26 mouse cellular contexts compared by ENCODE assay signal in genomic region chr10:117943702-117944307, GRCm38 (mm10).
DNase-seq lines count a peak whose midpoint lies in the region; ATAC-seq lines count a peak whose summit lies in the region.
"Had no signal": no experiment of that assay in that cellular context is flagged by ENCODE, and none has a peak within 500 bp of the region (broad histone marks: within the 10 kb centered on the region; RNA-seq: fewer than 3 reads in every experiment).

No protein-coding gene starts in this region.

- H3K27me3 ChIP-seq in hindbrain, embryonic 12.5 days: no peaks in the 10 kb centered on the region
- H3K27me3 ChIP-seq: CH12.LX; heart, embryonic 12.5 days; hindbrain, embryonic 13.5 days; neural tube, embryonic 12.5 days had no signal

- intact Hi-C loops in left cerebral cortex, postnatal 10 days (cut with DNase I): no loop called here

- no peak overlapping the region for H3K4me2 ChIP-seq in hindbrain, embryonic 12.5 days (replicated peaks)
- H3K4me2 ChIP-seq: heart, embryonic 12.5 days; hindbrain, embryonic 13.5 days; midbrain, embryonic 11.5 days; neural tube, embryonic 12.5 days had no signal

- H3K9ac ChIP-seq in hindbrain, embryonic 12.5 days: no peak overlapping the region
- H3K9ac ChIP-seq: heart, embryonic 12.5 days; hindbrain, embryonic 13.5 days; neural tube, embryonic 12.5 days had no signal

- peak; percentile 42 for DNase-seq in CD4-positive helper T cell, adult 2 months (ENCODE audit: low read depth, low spot score)
- no peak for DNase-seq in adrenal gland, adult (ENCODE audit: inconsistent age in 2 of 2, low spot score in 1 of 2)
- DNase-seq in left cerebral cortex, postnatal 10 days (ENCODE audit: extremely low spot score in 1 of 2, low spot score in 2 of 2): no peak
- DNase-seq: adrenal gland, postnatal 14 days; cerebellum, adult 9-10 months; gastrocnemius, postnatal 25 days; heart, postnatal 10 days; kidney, adult 18-20 months; kidney, postnatal 10 days; liver; lung, postnatal 4 days; retina, postnatal 1 day had no signal

- no peaks in the 10 kb centered on the region for H3K36me3 ChIP-seq in hindbrain, embryonic 12.5 days
- H3K36me3 ChIP-seq: embryonic facial prominence, embryonic 10.5 days; G1E; heart, embryonic 12.5 days; hindbrain, embryonic 13.5 days; limb, embryonic 10.5 days; neural tube, embryonic 12.5 days had no signal

- H3K27ac ChIP-seq in hindbrain, embryonic 12.5 days: no peak overlapping the region
- H3K27ac ChIP-seq: embryonic facial prominence, embryonic 10.5 days; hindbrain, embryonic 13.5 days; limb, embryonic 10.5 days; neural tube, embryonic 12.5 days; stomach, postnatal 0 days had no signal

- peaks cover 4% of the 10 kb centered on the region; the same call in 1 of the 2 replicates for H3K4me1 ChIP-seq in hindbrain, embryonic 12.5 days

- peak; percentile 10 for ATAC-seq in CD4-positive, CD25-positive, alpha-beta regulatory T cell, adult 4 months
- peak; percentile 69 for ATAC-seq in granulocyte monocyte progenitor cell, adult 5-6 weeks (replicated peaks; ENCODE audit: poor library complexity, severe bottlenecking)
- ATAC-seq in monocyte, adult 5-6 weeks (replicated peaks; ENCODE audit: insufficient number of reproducible peaks, low FRiP score, low TSS enrichment, poor library complexity, severe bottlenecking): peak; percentile 61
- ATAC-seq in hindbrain, embryonic 12.5 days (ENCODE audit: low FRiP score): no peak
- ATAC-seq: inflammation-experienced regulatory T-cells, adult 6 months had no signal

- H3K9me3 ChIP-seq in hindbrain, embryonic 12.5 days (replicated peaks): no peaks in the 10 kb centered on the region
- H3K9me3 ChIP-seq: embryonic facial prominence, embryonic 10.5 days; heart, embryonic 12.5 days; hindbrain, embryonic 13.5 days; limb, embryonic 10.5 days; neural tube, embryonic 12.5 days had no signal

- no peak overlapping the region for H3K4me3 ChIP-seq in hindbrain, embryonic 12.5 days
- H3K4me3 ChIP-seq: embryonic facial prominence, embryonic 10.5 days; heart, embryonic 12.5 days; hindbrain, embryonic 13.5 days; limb, embryonic 10.5 days; neural tube, embryonic 12.5 days had no signal

- 90% methylated on average over 6 of the region's 6 CpGs for WGBS in hindbrain, embryonic 12.5 days
